Mouse (Mus musculus): ENCODE data around the gene Jak1. TPM values are rescaled to one million over a fixed set of nuclear protein-coding genes. Genes with fewer than 3 reads are reported as not detected.

The Jak1 gene
- total and polyA plus RNA-seq, 3 experiments, result 37.3 to 41.9 TPM; not detected in 1

GRCm38 (mm10) chr4:101285906-101286432 lies 20.9 kb upstream of the Jak1 start:
- Histone ChIP-seq H3K9ac (ENCODE audit: control insufficient read depth, low read depth, low read length, poor library complexity, severe bottlenecking) (no peak overlapping the region), H3K27ac (ENCODE audit: control insufficient read depth, low read depth, low read length) (no peak overlapping the region), H3K79me2 (ENCODE audit: control insufficient read depth, insufficient read depth, low read length, poor library complexity) (no peaks in the 10 kb centered on the region), H3K4me3 (ENCODE audit: control insufficient read depth in 1 of 2, insufficient read depth in 1 of 2, low read depth in 2 of 2, low read length in 2 of 2) (no peak overlapping the region), H3K27me3 (ENCODE audit: control insufficient read depth in 1 of 2, insufficient read depth in 2 of 2, low read length in 2 of 2) (peaks cover 1% of the 10 kb centered on the region in 2 experiments), H3K36me3 (ENCODE audit: control insufficient read depth in 1 of 2, insufficient read depth in 2 of 2, low read length in 2 of 2) (no peaks in the 10 kb centered on the region), H3K9me3 (replicated peaks; ENCODE audit: insufficient read depth, low read length) (no peaks in the 10 kb centered on the region), H3K4me1 (ENCODE audit: control insufficient read depth in 1 of 2, insufficient read depth in 2 of 2, low read length in 2 of 2) (no peaks in the 10 kb centered on the region)
- TF ChIP-seq RCOR1 (IDR thresholded peaks at IDR 0.05; ENCODE audit: low read depth, low read length) (no peak), GABPA (IDR thresholded peaks at IDR 0.05; ENCODE audit: low read depth, low read length) (no peak), MAZ (IDR thresholded peaks at IDR 0.05; ENCODE audit: low read depth, low read length) (no peak)
- DNase-seq (ENCODE audit: low read depth, low spot score), result no peak

GRCm38 (mm10) chr4:101283938-101284337 lies 18.9 kb upstream of the Jak1 start:
- Histone ChIP-seq H3K79me2 (ENCODE audit: control insufficient read depth, insufficient read depth, low read length, poor library complexity) (no peaks in the 10 kb centered on the region), H3K9ac (ENCODE audit: control insufficient read depth, low read depth, low read length, poor library complexity, severe bottlenecking) (no peak overlapping the region), H3K36me3 (ENCODE audit: control insufficient read depth in 1 of 2, insufficient read depth in 2 of 2, low read length in 2 of 2) (no peaks in the 10 kb centered on the region), H3K27ac (ENCODE audit: control insufficient read depth, low read depth, low read length) (no peak overlapping the region), H3K4me3 (ENCODE audit: control insufficient read depth in 1 of 2, insufficient read depth in 1 of 2, low read depth in 2 of 2, low read length in 2 of 2) (no peak overlapping the region), H3K27me3 (ENCODE audit: control insufficient read depth in 1 of 2, insufficient read depth in 2 of 2, low read length in 2 of 2) (peaks cover 1 to 4% of the 10 kb centered on the region in 2 experiments), H3K4me1 (ENCODE audit: control insufficient read depth in 1 of 2, insufficient read depth in 2 of 2, low read length in 2 of 2) (no peaks in the 10 kb centered on the region), H3K9me3 (replicated peaks; ENCODE audit: insufficient read depth, low read length) (no peaks in the 10 kb centered on the region)
- TF ChIP-seq E2F4 (IDR thresholded peaks at IDR 0.05; ENCODE audit: borderline replicate concordance, low read depth, low read length) (no peak), USF2 (IDR thresholded peaks at IDR 0.05; ENCODE audit: borderline replicate concordance in 1 of 2, insufficient read depth in 1 of 2, low read depth in 1 of 2, low read length in 2 of 2) (no peak), GATA1 (IDR thresholded peaks at IDR 0.05; ENCODE audit: low read depth, low read length) (no peak), RCOR1 (IDR thresholded peaks at IDR 0.05; ENCODE audit: low read depth, low read length) (no peak), MAX (IDR thresholded peaks at IDR 0.05; ENCODE audit: low read length) (no peak), TCF12 (IDR thresholded peaks at IDR 0.05; ENCODE audit: low read depth, low read length) (no peak), BHLHE40 (IDR thresholded peaks at IDR 0.05; ENCODE audit: borderline replicate concordance, low read depth, low read length) (no peak), RAD21 (IDR thresholded peaks at IDR 0.05; ENCODE audit: low read depth, low read length) (no peak), GABPA (IDR thresholded peaks at IDR 0.05; ENCODE audit: low read depth, low read length) (no peak), NELFE (IDR thresholded peaks at IDR 0.05; ENCODE audit: low read depth, low read length) (no peak), MYB (IDR thresholded peaks at IDR 0.05; ENCODE audit: low read depth, low read length) (no peak), EP300 (IDR thresholded peaks at IDR 0.05; ENCODE audit: low read depth in 1 of 2, low read length in 2 of 2) (no peak), MYC (IDR thresholded peaks at IDR 0.05; ENCODE audit: low read depth, low read length) (no peak), NRF1 (IDR thresholded peaks at IDR 0.05; ENCODE audit: insufficient read depth, low read depth, low read length, poor library complexity, severe bottlenecking) (no peak), ZNF384 (IDR thresholded peaks at IDR 0.05; ENCODE audit: low read depth, low read length) (no peak)
- DNase-seq (ENCODE audit: low read depth, low spot score), result no peak
